Mouse (Mus musculus) fibroblast of lung, adult 2 months (primary cell): ENCODE results near the gene Anxa1.

ENCODE experiments used
- DNase-seq: peaks from one replicate; pipeline ENCODE4 v3.0.0-alpha.2; 2011; ENCODE audit warnings: low read depth

The Anxa1 gene

GRCm38 (mm10) chr19:20390455-20390994 is at the start of gene Anxa1:
TSS of gene Anxa1 (minus strand) at chr19:20390944.
- DNase-seq, result peak; percentile 68

- no peak for DNase-seq
These were observed 46.3 kb upstream of the Anxa1 start for GRCm38 (mm10) chr19:20437043-20437442.

- DNase-seq, result peak; percentile 36
These were observed 43.8 kb upstream of the Anxa1 start for GRCm38 (mm10) chr19:20434541-20434940.

- no peak for DNase-seq
These were observed 43.2 kb upstream of the Anxa1 start for GRCm38 (mm10) chr19:20433966-20434365.

- no peak for DNase-seq
These were observed 35.9 kb upstream of the Anxa1 start for GRCm38 (mm10) chr19:20426443-20427161.

GRCm38 (mm10) chr19:20411276-20411675 is 20.5 kb upstream of the Anxa1 start:
- DNase-seq, result no peak

- no peak for DNase-seq
These were observed 19.1 kb upstream of the Anxa1 start for GRCm38 (mm10) chr19:20409541-20410528.

- no peak for DNase-seq
These were observed 15.7 kb upstream of the Anxa1 start for GRCm38 (mm10) chr19:20406475-20406874.

GRCm38 (mm10) chr19:20405015-20405414 is 14.3 kb upstream of the Anxa1 start:
- no peak for DNase-seq

- no peak for DNase-seq
These were observed 13.0 kb upstream of the Anxa1 start for GRCm38 (mm10) chr19:20403740-20404139.

- DNase-seq, result no peak
These were observed 12.5 kb upstream of the Anxa1 start for GRCm38 (mm10) chr19:20403219-20403618.

GRCm38 (mm10) chr19:20402516-20403200 is 11.9 kb upstream of the Anxa1 start:
- no peak for DNase-seq

- DNase-seq, result no peak
These were observed 11.2 kb upstream of the Anxa1 start for GRCm38 (mm10) chr19:20401961-20402360.

- DNase-seq, result no peak
These were observed 8.4 kb upstream of the Anxa1 start for GRCm38 (mm10) chr19:20399187-20399586.

GRCm38 (mm10) chr19:20397092-20397491 is 6.3 kb upstream of the Anxa1 start:
- no peak for DNase-seq

- peak; percentile 78 for DNase-seq
These were observed 3.0 kb upstream of the Anxa1 start for GRCm38 (mm10) chr19:20393556-20394274.

GRCm38 (mm10) chr19:20389723-20390122 is 1.0 kb downstream of the Anxa1 start:
- no peak for DNase-seq

- DNase-seq, result no peak
These were observed 1.5 kb downstream of the Anxa1 start for GRCm38 (mm10) chr19:20389245-20389644.

GRCm38 (mm10) chr19:20388276-20388675 is 2.5 kb downstream of the Anxa1 start:
- no peak for DNase-seq

- no peak for DNase-seq
These were observed 4.4 kb downstream of the Anxa1 start for GRCm38 (mm10) chr19:20386296-20386695.

- no peak for DNase-seq
These were observed 5.1 kb downstream of the Anxa1 start for GRCm38 (mm10) chr19:20385645-20386044.
